Mouse (Mus musculus) adrenal gland, adult (tissue): ENCODE results near the gene Retnlg.
"Not testable (repeated sequence)": the region's sequence is repeated elsewhere in the genome, so short reads cannot be mapped to it uniquely, and the experiment has no call there.

Source experiments
- DNase-seq, 2 experiments: peaks; one replicate each; pipeline ENCODE4 v3.0.0; 2022 to 2023; ENCODE audit warnings: low spot score in 1 of 2; ENCODE audit not compliant: inconsistent age in 2 of 2

Retnlg gene

GRCm38 (mm10) chr16:48872321-48872720 lies at the start of gene Retnlg:
TSS of gene Retnlg (plus strand) at chr16:48872621.
- no peak for DNase-seq

GRCm38 (mm10) chr16:48826474-48826873 lies 45.9 kb upstream of the Retnlg start:
- DNase-seq = no peak

- DNase-seq = no peak
These were observed 44.8 kb upstream of the Retnlg start for GRCm38 (mm10) chr16:48827625-48828024.

GRCm38 (mm10) chr16:48829060-48829459 lies 43.4 kb upstream of the Retnlg start:
- no peak for DNase-seq

GRCm38 (mm10) chr16:48832055-48832454 lies 40.4 kb upstream of the Retnlg start:
- DNase-seq = no peak

- DNase-seq = not testable (repeated sequence)
These were observed 38.8 kb upstream of the Retnlg start for GRCm38 (mm10) chr16:48833626-48834025.

- DNase-seq = no peak
These were observed 30.2 kb upstream of the Retnlg start, which contains the start of gene Retnla for GRCm38 (mm10) chr16:48842266-48842665. TSS of gene Retnla (plus strand) at chr16:48842551.

GRCm38 (mm10) chr16:48843671-48844386 lies 28.6 kb upstream of the Retnlg start:
- DNase-seq = no peak

GRCm38 (mm10) chr16:48865004-48865403 lies 7.4 kb upstream of the Retnlg start:
- not testable (repeated sequence) for DNase-seq

GRCm38 (mm10) chr16:48867690-48868089 lies 4.7 kb upstream of the Retnlg start:
- no peak for DNase-seq

GRCm38 (mm10) chr16:48868663-48869062 lies 3.8 kb upstream of the Retnlg start:
- DNase-seq = no peak

GRCm38 (mm10) chr16:48869671-48870070 lies 2.8 kb upstream of the Retnlg start:
- no peak for DNase-seq

- DNase-seq = no peak
These were observed 667 bp upstream of the Retnlg start for GRCm38 (mm10) chr16:48871754-48872153.

GRCm38 (mm10) chr16:48890733-48891132 lies 18.3 kb downstream of the Retnlg start:
- peak in 1 of 2 experiments; percentile 27 for DNase-seq

- no peak for DNase-seq
These were observed 27.4 kb downstream of the Retnlg start for GRCm38 (mm10) chr16:48899868-48900267.

- DNase-seq = no peak
These were observed 38.8 kb downstream of the Retnlg start for GRCm38 (mm10) chr16:48911184-48911583.

GRCm38 (mm10) chr16:48913206-48913605 lies 40.8 kb downstream of the Retnlg start:
- peak in 1 of 2 experiments; percentile 27 for DNase-seq

GRCm38 (mm10) chr16:48923724-48924123 lies 51.3 kb downstream of the Retnlg start:
- no peak for DNase-seq
